Mouse (Mus musculus) kidney, adult 8-10 months (tissue): ENCODE measurements around the gene Brd4.
A peak's percentile ranks its signal among the peaks of the same experiment; 100 is the strongest.
"Not testable (repeated sequence)": the region's sequence is repeated elsewhere in the genome, so short reads cannot be mapped to it uniquely, and the experiment has no call there.

ENCODE experiments used
- DNase-seq, 2 experiments: peaks; one replicate each; pipeline ENCODE4 v3.0.0; 2022

Gene Brd4

GRCm38 (mm10) chr17:32220873-32221272 lies 63.6 kb downstream of the Brd4 start:
- peak in 1 of 2 experiments; percentile 17 for DNase-seq

- DNase-seq: not testable (repeated sequence)
Observed at GRCm38 (mm10) chr17:32215587-32215986, 68.9 kb downstream of the Brd4 start.

GRCm38 (mm10) chr17:32211554-32211953 lies 73.0 kb downstream of the Brd4 start:
- DNase-seq: not testable (repeated sequence)

GRCm38 (mm10) chr17:32209752-32210151 lies 74.8 kb downstream of the Brd4 start:
- DNase-seq: peak in 1 of 2 experiments; percentile 52

GRCm38 (mm10) chr17:32209144-32209543 lies 75.4 kb downstream of the Brd4 start:
- no peak for DNase-seq

GRCm38 (mm10) chr17:32207586-32208245 lies 76.8 kb downstream of the Brd4 start:
- DNase-seq: peak in 1 of 2 experiments; percentile 35

GRCm38 (mm10) chr17:32205345-32205744 lies 79.2 kb downstream of the Brd4 start:
- DNase-seq: no peak

- DNase-seq: no peak
Observed at GRCm38 (mm10) chr17:32202972-32203371, 81.5 kb downstream of the Brd4 start.

- no peak for DNase-seq
Observed at GRCm38 (mm10) chr17:32201086-32201485, 83.4 kb downstream of the Brd4 start.

GRCm38 (mm10) chr17:32199796-32200195 lies 84.7 kb downstream of the Brd4 start:
- no peak for DNase-seq

- DNase-seq: no peak
Observed at GRCm38 (mm10) chr17:32197156-32197555, 87.4 kb downstream of the Brd4 start.

GRCm38 (mm10) chr17:32195725-32196124 lies 88.8 kb downstream of the Brd4 start:
- no peak for DNase-seq

GRCm38 (mm10) chr17:32193010-32193409 lies 91.5 kb downstream of the Brd4 start:
- no peak for DNase-seq

GRCm38 (mm10) chr17:32189850-32190249 lies 94.7 kb downstream of the Brd4 start:
- DNase-seq: no peak

- no peak for DNase-seq
Observed at GRCm38 (mm10) chr17:32188863-32189636, 95.5 kb downstream of the Brd4 start, which contains the start of gene Ephx3. Gene Ephx3 (minus strand): TSS chr17:32189549.

- DNase-seq: no peak
Observed at GRCm38 (mm10) chr17:32183017-32183416, 101.5 kb downstream of the Brd4 start.

- no peak for DNase-seq
Observed at GRCm38 (mm10) chr17:32179621-32180491, 104.7 kb downstream of the Brd4 start.

- no peak for DNase-seq
Observed at GRCm38 (mm10) chr17:32176919-32177318, 107.6 kb downstream of the Brd4 start.

GRCm38 (mm10) chr17:32173166-32173565 lies 111.4 kb downstream of the Brd4 start:
- peak; percentile 57 to 67 for DNase-seq

- DNase-seq: no peak
Observed at GRCm38 (mm10) chr17:32172485-32172884, 112.0 kb downstream of the Brd4 start.

- DNase-seq: no peak
Observed at GRCm38 (mm10) chr17:32169518-32170225, 114.8 kb downstream of the Brd4 start.

GRCm38 (mm10) chr17:32166687-32167086 lies 117.8 kb downstream of the Brd4 start, which contains the start of gene Notch3:
Gene Notch3 (minus strand): TSS chr17:32166852.
- peak in 1 of 2 experiments; percentile 27 for DNase-seq
